Mouse (Mus musculus) kidney, postnatal 25 days (tissue): ENCODE data around the gene Wdr48.

Experiments used
- DNase-seq, 2 experiments: peaks; one replicate each; pipeline ENCODE4 v3.0.0; 2021; ENCODE audit warnings: mixed read lengths in 2 of 2

Wdr48 gene

GRCm38 (mm10) chr9:119894339-119895009 is at the start of gene Wdr48:
Gene Wdr48 (plus strand): TSS chr9:119894878.
- DNase-seq, result peak; percentile 99

- no peak for DNase-seq
Observed at GRCm38 (mm10) chr9:119847187-119847586, 47.5 kb upstream of the Wdr48 start.

GRCm38 (mm10) chr9:119848671-119849070 is 46.0 kb upstream of the Wdr48 start:
- no peak for DNase-seq

GRCm38 (mm10) chr9:119849214-119849613 is 45.5 kb upstream of the Wdr48 start:
- DNase-seq, result no peak

- DNase-seq, result peak; percentile 56 to 78
Observed at GRCm38 (mm10) chr9:119852347-119853030, 42.2 kb upstream of the Wdr48 start.

- peak; percentile 14 to 59 for DNase-seq
Observed at GRCm38 (mm10) chr9:119853071-119853846, 41.4 kb upstream of the Wdr48 start.

GRCm38 (mm10) chr9:119854170-119854569 is 40.5 kb upstream of the Wdr48 start:
- DNase-seq, result no peak

GRCm38 (mm10) chr9:119887144-119887901 is 7.4 kb upstream of the Wdr48 start:
- DNase-seq, result peak in 1 of 2 experiments; percentile 7

GRCm38 (mm10) chr9:119888843-119889246 is 5.8 kb upstream of the Wdr48 start:
- no peak for DNase-seq

- no peak for DNase-seq
Observed at GRCm38 (mm10) chr9:119889446-119889845, 5.2 kb upstream of the Wdr48 start.

GRCm38 (mm10) chr9:119890692-119891091 is 4.0 kb upstream of the Wdr48 start:
- DNase-seq, result peak in 1 of 2 experiments; percentile 49

- DNase-seq, result no peak
Observed at GRCm38 (mm10) chr9:119893881-119894280, 797 bp upstream of the Wdr48 start.

GRCm38 (mm10) chr9:119895040-119895721 is 503 bp downstream of the Wdr48 start:
- peak; percentile 37 to 74 for DNase-seq

GRCm38 (mm10) chr9:119899446-119899845 is 4.8 kb downstream of the Wdr48 start:
- no peak for DNase-seq

GRCm38 (mm10) chr9:119902410-119903151 is 7.9 kb downstream of the Wdr48 start:
- DNase-seq, result no peak

- DNase-seq, result no peak
Observed at GRCm38 (mm10) chr9:119908708-119909107, 14.0 kb downstream of the Wdr48 start.

GRCm38 (mm10) chr9:119909931-119910330 is 15.3 kb downstream of the Wdr48 start:
- DNase-seq, result no peak

GRCm38 (mm10) chr9:119913087-119913838 is 18.6 kb downstream of the Wdr48 start:
- no peak for DNase-seq

GRCm38 (mm10) chr9:119919858-119920257 is 25.2 kb downstream of the Wdr48 start:
- no peak for DNase-seq

GRCm38 (mm10) chr9:119923462-119923861 is 28.8 kb downstream of the Wdr48 start:
- DNase-seq, result no peak
